Mouse (Mus musculus): ENCODE measurements around the gene Tubb1.
A peak's percentile ranks its signal among the peaks of the same experiment; 100 is the strongest.

The Tubb1 gene

GRCm38 (mm10) chr2:174450353-174450752 is at the start of gene Tubb1:
Gene Tubb1, plus strand, starts transcription at chr2:174450695.
- DNase-seq: no peak

DNA sequence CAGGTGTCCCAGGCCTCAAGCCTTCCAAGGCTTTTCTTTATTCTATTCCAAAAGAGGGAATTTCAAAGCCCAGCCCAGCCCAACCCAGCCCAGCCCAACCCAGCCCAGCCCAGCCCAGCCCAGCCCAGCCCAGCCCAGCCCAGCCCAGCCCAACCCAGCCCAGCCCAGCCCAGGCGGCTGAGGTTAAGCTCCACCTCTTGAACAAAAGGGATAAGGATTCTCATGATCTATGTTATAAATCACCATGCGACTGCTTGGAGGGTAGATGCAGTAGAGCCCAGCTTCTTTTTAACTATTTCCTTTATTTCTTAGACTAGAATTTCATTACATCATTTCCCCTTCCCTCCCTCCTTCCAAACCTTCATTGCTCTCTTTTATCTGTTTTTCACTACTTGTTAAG is 40.3 kb upstream of the Tubb1 start:
- DNase-seq: no peak

DNA sequence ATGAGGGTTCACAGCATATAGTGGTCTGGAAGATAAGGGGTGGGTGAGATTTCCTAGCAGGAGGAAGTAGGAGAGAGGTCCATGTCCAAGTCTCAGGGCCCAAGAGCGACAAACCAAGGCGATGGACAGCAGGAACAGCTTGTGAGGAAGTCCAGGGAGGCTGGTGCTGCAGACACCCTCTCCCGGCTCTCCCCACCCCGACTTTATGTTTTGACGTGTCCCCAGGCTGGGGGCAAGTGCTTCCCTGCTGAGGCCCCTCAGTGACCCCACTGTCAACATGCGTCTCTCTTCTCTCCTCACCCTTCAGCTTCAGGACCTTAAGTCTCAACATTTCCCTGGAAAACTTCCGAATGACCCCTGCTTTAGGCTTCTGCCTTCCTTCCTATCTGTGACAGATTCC is 37.4 kb upstream of the Tubb1 start:
- no peak for DNase-seq

DNA sequence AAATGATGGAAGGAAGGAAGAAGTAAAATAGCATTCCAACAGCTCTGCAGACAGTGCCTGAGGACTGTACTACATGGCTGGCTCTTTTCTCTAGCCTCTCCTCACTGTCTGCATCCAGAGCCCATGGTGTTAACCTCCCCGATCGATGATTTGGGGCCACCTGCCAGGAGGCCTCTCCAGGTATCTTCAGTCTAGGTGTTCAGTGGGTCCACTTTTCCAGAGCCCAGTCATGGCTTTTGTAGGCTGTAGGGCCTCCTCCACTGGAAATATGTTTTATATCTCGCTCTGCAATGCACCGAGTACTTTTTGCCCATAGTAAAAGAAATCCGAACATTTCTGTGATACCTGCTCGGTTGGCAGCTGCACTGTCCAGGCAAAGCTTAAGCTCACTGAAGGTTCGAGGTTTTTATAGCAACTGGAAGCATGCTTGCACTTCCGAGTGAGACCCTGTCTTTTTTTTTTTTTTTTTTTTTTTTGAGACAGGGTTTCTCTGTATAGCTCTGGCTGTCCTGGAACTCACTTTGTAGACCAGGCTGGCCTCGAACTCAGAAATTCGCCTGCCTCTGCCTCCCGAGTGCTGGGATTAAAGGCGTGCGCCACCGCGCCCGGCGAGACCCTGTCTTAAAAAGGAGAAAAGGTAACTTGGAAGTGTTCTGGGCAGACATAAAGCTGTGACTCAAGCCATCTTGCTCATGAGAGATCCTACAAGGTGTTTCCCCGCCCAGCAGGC is 35.3 kb upstream of the Tubb1 start:
- no peak for DNase-seq

DNA sequence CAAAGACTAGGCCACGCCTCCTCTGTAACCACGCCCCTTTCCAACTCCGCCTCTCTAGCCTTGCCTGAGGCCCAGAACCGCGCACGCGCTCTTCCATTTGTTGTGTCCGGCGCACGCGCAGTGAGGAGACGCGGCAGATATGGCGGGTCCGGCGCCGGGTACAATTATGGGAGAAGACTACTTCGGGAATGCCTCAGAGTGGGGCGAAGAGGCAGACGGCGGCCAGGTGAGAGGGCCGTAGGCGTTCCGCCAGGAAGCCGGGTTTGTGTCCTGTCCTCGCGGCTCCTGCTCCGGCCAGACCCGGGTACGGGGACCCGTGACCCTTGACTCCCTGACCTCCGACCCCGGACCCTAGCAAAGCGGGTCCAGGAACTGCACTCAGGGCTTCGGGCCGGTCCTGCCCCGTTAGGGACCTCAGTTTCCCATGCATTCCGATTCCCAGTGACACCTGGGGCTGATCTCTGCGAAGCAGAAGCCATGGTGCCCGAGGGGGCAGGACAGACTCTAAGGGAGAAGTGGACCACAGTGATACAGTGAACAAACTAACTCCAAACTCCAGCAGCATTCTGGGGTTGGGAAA is 34.7 kb upstream of the Tubb1 start, which contains the start of gene Nelfcd:
Gene Nelfcd, plus strand, starts transcription at position 74 of the 580 bp plus-strand sequence.
- peak; percentile 93 for DNase-seq

DNA sequence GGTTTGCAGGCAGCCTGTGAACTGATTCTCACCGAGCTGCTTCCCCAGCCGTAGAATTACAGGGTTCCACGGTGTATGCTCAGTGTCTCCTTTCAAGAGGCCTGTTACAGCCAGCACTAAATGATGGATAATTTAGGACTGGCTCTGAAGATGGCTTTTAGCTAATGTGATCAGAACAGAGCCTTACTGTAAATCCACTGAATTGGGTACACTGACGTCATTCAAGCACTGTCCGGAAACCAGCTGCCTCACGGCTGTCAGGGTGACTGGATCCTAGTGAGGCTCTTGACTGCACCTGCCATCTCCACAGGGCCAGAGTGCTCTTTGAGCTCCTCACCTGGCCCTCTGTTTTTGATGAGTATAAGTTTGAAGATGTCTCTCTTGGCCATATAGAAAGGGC is 29.4 kb upstream of the Tubb1 start:
- DNase-seq: no peak

DNA sequence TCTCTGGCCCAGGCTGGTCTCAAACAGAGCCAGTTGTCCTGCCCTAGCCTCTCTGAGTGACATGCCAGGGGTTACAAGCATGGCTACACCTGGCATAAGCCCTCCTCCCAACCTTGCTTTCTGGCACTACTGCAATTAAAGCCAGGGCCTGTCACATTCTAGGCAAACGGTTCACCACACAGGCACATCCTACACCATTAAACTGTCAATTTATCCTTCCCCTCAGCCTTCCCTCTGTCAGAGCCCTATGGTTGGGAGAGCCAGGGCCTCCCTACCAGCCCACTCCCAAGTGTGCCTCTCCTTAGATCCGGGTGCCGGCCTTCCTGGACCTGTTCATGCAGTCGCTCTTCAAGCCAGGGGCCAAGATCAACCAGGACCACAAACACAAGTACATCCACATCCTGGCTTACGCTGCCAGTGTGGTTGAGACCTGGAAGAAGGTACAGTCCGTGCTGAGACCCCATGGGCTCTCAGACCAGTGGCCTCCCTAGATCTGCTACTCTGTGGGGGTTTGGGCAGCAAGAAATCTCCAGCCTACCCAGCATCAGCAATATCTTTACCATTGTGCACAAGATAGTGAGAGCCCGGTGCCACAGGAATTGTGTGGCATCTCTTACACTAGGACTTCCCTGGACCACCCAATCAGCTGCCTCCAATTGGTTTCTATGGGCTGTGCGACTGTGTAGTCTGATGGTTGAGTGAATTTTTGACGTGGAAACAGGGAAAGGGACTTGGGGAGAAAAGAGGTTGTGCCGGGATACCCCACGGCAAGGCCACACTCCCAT is 26.0 kb upstream of the Tubb1 start:
- no peak for DNase-seq

GRCm38 (mm10) chr2:174426856-174427255 is 23.6 kb upstream of the Tubb1 start:
- no peak for DNase-seq

GRCm38 (mm10) chr2:174428076-174428835 is 22.2 kb upstream of the Tubb1 start:
- DNase-seq: no peak

DNA sequence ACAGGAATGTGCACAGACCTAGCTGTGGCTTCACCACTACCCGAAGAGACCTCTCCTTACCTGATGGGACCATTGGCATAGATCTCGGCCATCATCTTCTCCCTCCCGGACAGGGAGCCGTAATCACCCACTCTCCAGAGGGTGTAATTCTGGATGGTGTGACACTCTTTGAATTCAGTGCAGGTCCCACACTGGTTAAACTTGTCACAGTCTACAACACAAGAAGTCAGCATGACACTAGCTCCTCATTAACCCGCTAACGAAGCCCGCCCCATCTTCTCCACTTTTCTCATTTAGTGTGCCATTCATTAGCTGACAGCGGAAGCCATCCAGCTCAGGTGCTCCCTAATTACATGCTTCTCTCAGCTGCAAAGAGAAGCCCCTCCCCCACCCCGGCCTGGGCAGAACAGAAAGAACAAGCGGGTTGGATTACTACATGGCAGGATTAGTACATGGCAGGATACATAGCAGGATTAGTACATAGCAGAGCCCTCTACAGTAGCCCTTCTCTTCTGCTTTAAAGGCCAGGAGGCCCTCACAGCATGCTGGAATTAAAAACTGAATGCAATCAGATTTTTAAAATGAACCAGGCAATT is 21.4 kb upstream of the Tubb1 start:
- DNase-seq: no peak

DNA sequence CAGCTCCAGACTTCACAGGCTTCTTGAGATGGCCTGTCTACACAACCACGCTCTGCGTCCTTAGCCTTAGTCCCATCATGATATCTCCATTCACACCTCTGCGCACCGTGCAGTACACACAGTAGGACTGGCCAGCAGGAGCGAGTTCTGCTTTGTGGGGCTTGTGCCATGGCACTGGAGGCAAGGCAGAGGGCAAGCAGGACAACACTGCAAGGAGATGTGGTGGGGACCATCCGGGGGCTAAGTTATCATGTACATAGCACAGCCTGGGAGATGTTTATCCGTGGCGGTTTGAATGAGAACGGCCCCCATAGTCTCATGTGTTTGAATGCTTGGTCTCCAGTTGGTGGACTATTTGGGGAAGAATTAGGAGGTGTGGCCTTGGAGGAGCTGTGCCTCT is 15.6 kb upstream of the Tubb1 start:
- no peak for DNase-seq

GRCm38 (mm10) chr2:174436076-174436701 is 14.3 kb upstream of the Tubb1 start:
- no peak for DNase-seq

- DNase-seq: no peak
Measured at GRCm38 (mm10) chr2:174436916-174437696, 13.4 kb upstream of the Tubb1 start.

- no peak for DNase-seq
Measured at GRCm38 (mm10) chr2:174437697-174437982, 12.9 kb upstream of the Tubb1 start.

DNA sequence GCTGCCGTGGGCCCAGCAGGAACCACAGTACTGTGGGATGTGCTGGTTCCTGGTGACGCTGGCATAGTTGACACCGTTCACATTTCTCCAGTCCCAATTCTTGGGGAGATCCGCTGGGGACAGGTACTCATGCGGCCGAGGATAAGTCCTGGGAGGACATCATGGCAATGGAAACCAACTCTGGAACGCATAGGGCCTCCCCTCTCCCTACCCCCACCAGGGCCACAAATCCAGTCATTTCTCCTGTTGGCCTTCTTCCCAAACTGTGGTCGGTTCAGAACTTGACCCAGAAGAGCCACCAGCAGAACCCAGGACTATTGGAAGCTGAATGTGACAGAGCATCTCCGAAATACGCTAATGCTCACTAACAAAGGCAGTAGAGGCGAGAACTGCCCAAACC is 12.3 kb upstream of the Tubb1 start:
- DNase-seq: no peak

- DNase-seq: peak; percentile 61
Measured at GRCm38 (mm10) chr2:174438737-174439449, 11.6 kb upstream of the Tubb1 start, which contains the start of gene Ctsz. Gene Ctsz, minus strand, starts transcription at chr2:174439039.

DNA sequence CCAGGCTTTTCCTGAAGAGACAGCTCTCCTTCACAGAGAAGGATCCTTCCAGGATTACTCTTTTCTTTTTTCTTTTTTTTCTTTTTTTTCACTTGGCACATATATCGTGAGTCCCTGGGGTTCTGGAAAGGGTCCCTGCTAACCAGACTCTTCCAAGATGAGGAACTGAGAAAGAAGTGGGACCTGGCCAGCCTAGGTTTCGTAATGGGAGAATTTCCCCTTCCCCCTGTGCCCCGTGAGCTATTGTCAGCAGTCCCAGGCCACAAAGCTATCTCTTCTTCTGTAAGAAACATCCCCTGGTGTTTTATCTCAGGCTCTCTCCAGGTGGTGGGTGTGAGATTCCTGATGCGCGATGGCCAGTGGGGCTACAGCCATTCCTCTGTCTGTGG is 11.1 kb upstream of the Tubb1 start:
- no peak for DNase-seq

GRCm38 (mm10) chr2:174439961-174440360 is 10.5 kb upstream of the Tubb1 start:
- DNase-seq: no peak

- DNase-seq: no peak
Measured at GRCm38 (mm10) chr2:174441898-174442297, 8.6 kb upstream of the Tubb1 start.

DNA sequence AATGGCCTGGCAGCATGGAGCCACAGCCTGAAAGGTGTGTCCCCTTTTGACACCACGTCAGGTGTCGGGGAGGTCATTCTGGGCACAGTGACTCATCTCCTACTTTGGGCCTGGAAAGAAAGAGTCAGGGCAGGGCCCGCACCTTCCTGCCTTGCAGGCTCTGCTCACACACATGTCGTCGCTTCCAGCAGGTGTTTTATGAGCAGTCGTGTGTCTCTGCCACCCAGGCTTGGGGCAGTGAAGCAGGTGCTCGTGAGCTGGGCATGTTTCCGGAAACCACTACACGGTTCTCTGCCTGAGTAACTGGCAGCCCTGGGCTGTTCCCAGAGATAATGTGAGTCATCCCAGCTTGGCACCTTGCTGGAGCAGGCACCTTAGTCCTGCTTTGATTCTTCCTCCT is 8.0 kb upstream of the Tubb1 start:
- DNase-seq: no peak

DNA sequence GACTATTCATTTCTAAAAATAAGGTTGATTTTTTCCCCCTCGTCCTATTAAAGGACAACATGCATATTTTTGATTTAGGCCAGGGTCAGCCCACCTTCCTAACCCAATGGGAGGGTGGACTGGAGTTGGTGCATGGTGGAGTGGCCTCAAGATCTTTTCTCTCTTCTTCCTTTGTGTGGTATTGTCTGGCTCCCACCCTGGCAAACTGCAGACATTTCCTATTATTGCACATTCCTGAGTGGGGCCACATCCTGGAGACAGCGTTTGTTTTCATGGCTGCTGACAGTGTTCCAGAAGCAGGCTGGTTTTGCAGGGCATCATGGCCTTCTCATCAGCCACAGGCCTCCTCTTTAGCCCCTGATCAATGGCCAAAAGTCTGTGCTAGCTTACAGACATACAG is 7.4 kb upstream of the Tubb1 start:
- DNase-seq: no peak
